Mouse (Mus musculus) ES-Bruce4 (cell line): ENCODE data around the gene Prkch. TPM values are rescaled to one million over a fixed set of nuclear protein-coding genes. Genes with fewer than 3 reads are reported as not detected.
"Not testable (repeated sequence)": the region's sequence is repeated elsewhere in the genome, so short reads cannot be mapped to it uniquely, and the experiment has no call there.

Experiments used
- H3K27ac ChIP-seq: 2 replicates; pipeline ENCODE4 v1.5.1; 2012; ENCODE audit warnings: low read length, inconsistent platforms; ENCODE audit not compliant: insufficient read depth
- H3K27me3 ChIP-seq: 2 replicates; pipeline ENCODE4 v1.6.1; 2012; ENCODE audit warnings: mild to moderate bottlenecking, low read length, inconsistent platforms; ENCODE audit not compliant: control insufficient read depth, poor library complexity, insufficient read depth, severe bottlenecking
- H3K36me3 ChIP-seq: 2 replicates; pipeline ENCODE4 v1.6.1; 2012; ENCODE audit warnings: inconsistent platforms, mild to moderate bottlenecking, low read length, moderate library complexity; ENCODE audit not compliant: control insufficient read depth, poor library complexity, insufficient read depth, severe bottlenecking
- H3K4me1 ChIP-seq: one replicate; pipeline ENCODE4 v1.8.1; 2011; ENCODE audit warnings: low read length; ENCODE audit not compliant: control insufficient read depth, insufficient read depth
- H3K4me3 ChIP-seq: 2 replicates; pipeline ENCODE4 v1.5.1; 2011; ENCODE audit warnings: low read depth, mild to moderate bottlenecking, low read length
- H3K9ac ChIP-seq: 2 replicates; pipeline ENCODE4 v1.6.1; 2012; ENCODE audit warnings: low read depth, mild to moderate bottlenecking, inconsistent platforms; ENCODE audit not compliant: poor library complexity, severe bottlenecking
- H3K9me3 ChIP-seq: replicated peaks from 2 replicates; pipeline ENCODE4 v1.6.1; 2012; ENCODE audit warnings: mild to moderate bottlenecking, low read length, inconsistent platforms; ENCODE audit not compliant: control insufficient read depth, poor library complexity, insufficient read depth, severe bottlenecking
- CTCF ChIP-seq: IDR thresholded peaks from one replicate; pipeline ENCODE4 v1.8.1; 2011; ENCODE audit warnings: low read depth, low read length
- EP300 ChIP-seq: IDR thresholded peaks from 2 replicates; pipeline ENCODE4 v1.6.1; 2011; ENCODE audit warnings: low read depth, low read length; ENCODE audit not compliant: insufficient read depth
- POLR2A ChIP-seq: IDR thresholded peaks from one replicate; pipeline ENCODE4 v1.8.1; 2011; ENCODE audit warnings: low read length; ENCODE audit not compliant: insufficient read depth
- polyA plus RNA-seq: library from polyadenylated mRNA; stranded (reverse); fragments of >200 nt; gene quantifications from 2 replicates; pipeline ENCODE4 v1.2.4, GENCODE M21; 2011; ENCODE audit warnings: low read depth; ENCODE audit not compliant: missing spikeins, insufficient read depth, insufficient read length

Gene Prkch
- polyA plus RNA-seq, 1 experiment: 1.8 TPM

- Histone ChIP-seq H3K27me3 (no peaks in the 10 kb centered on the region), H3K36me3 (no peaks in the 10 kb centered on the region), H3K27ac (no peak overlapping the region), H3K9ac (no peak overlapping the region), H3K9me3 (no peaks in the 10 kb centered on the region), H3K4me3 (no peak overlapping the region), H3K4me1 (no peaks in the 10 kb centered on the region)
- TF ChIP-seq CTCF (peak; percentile 53), EP300 (no peak)
These were observed 30.4 kb upstream of the Prkch start for GRCm38 (mm10) chr12:73554155-73554554.

GRCm38 (mm10) chr12:73558525-73559195 lies 25.9 kb upstream of the Prkch start:
- Histone ChIP-seq H3K36me3 (no peaks in the 10 kb centered on the region), H3K4me3 (no peak overlapping the region), H3K27me3 (no peaks in the 10 kb centered on the region), H3K4me1 (no peaks in the 10 kb centered on the region), H3K27ac (no peak overlapping the region), H3K9ac (no peak overlapping the region), H3K9me3 (no peaks in the 10 kb centered on the region)
- TF ChIP-seq CTCF (no peak), EP300 (no peak), POLR2A (no peak)

DNA sequence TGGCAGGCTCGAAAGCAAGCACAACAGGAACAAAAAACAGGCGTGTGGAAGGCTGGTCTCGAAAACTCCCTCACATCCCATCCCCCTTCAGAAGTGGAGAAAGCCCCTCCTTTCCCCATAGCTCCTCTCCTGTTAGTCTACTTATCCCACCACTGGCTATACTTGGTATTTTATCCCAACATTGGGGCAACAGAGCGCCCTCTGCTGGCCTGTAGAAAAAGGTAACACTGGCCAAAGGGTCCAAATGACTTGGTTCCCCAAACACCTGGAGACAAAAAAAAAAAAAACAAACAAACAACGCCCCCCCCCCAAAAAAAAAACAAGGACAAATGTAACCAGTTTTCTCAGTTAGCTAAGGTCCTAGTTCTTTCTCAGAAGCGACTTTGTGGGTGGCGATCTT lies 24.5 kb upstream of the Prkch start:
- no peaks in the 10 kb centered on the region for H3K27me3 ChIP-seq
- H3K9me3 ChIP-seq: no peaks in the 10 kb centered on the region
- no peaks in the 10 kb centered on the region for H3K4me1 ChIP-seq
- H3K4me3 ChIP-seq: no peak overlapping the region
- no peak overlapping the region for H3K9ac ChIP-seq
- H3K27ac ChIP-seq: no peak overlapping the region
- TF ChIP-seq EP300 (no peak), CTCF (peak; percentile 38)
- H3K36me3 ChIP-seq: no peaks in the 10 kb centered on the region

DNA sequence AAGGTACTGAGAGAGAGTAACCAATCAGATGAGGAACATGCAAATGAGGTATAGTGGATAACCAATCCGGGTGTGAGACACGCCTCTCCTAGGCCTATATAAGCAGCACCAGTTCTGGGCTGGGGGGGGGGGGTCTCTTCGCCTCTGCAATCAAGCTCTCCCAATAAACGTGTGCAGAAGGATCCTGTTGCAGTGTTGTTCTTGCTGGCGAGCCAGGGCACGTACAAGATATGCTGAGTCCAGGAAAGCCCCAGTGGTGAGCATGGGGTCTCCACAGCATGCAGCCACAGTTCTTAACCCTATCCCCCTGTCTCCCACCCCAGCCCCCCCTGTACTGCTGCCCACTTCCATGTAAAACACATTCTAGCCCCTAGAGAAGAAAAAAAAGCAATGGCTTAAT lies 21.5 kb upstream of the Prkch start:
- H3K9me3 ChIP-seq, H3K27ac ChIP-seq, H3K4me1 ChIP-seq, H3K9ac ChIP-seq, H3K4me3 ChIP-seq, H3K36me3 ChIP-seq, H3K27me3 ChIP-seq: not testable (repeated sequence)

- H3K27me3 ChIP-seq: no peaks in the 10 kb centered on the region
- H3K36me3 ChIP-seq: no peaks in the 10 kb centered on the region
- no peak for TF ChIP-seq POLR2A
- no peak for TF ChIP-seq CTCF
- no peak for TF ChIP-seq EP300
- no peak overlapping the region for H3K9ac ChIP-seq
- no peak overlapping the region for H3K27ac ChIP-seq
- no peaks in the 10 kb centered on the region for H3K9me3 ChIP-seq
- H3K4me3 ChIP-seq: no peak overlapping the region
- H3K4me1 ChIP-seq: no peaks in the 10 kb centered on the region
These were observed 20.4 kb upstream of the Prkch start for GRCm38 (mm10) chr12:73564176-73564575.

GRCm38 (mm10) chr12:73564795-73565619 lies 19.6 kb upstream of the Prkch start:
- Histone ChIP-seq H3K4me1 (no peaks in the 10 kb centered on the region), H3K27me3 (no peaks in the 10 kb centered on the region), H3K36me3 (no peaks in the 10 kb centered on the region), H3K9ac (peak overlapping the region; percentile 34; the same call in 1 of the 2 replicates), H3K4me3 (0 out of 2 replicates have a peak overlapping the region, but pooled peaks have one; percentile 12), H3K27ac (no peak overlapping the region), H3K9me3 (no peaks in the 10 kb centered on the region)
- TF ChIP-seq CTCF (no peak), POLR2A (no peak), EP300 (no peak)
